Mouse (Mus musculus): ENCODE results near the gene Tpr. TPM values are rescaled to one million over a fixed set of nuclear protein-coding genes. Genes with fewer than 3 reads are reported as not detected.

Gene Tpr
- polyA plus RNA-seq (2012; fragmentation: generic; extraction: Trizol), result 10 to 100 TPM in 1 of 2 experiments, 1 to 10 TPM in 1; 4.5 to 28.1 TPM

GRCm38 (mm10) chr1:150392638-150393487 is at the start of gene Tpr, which contains the start of gene Odr4:
TSS of gene Tpr (plus strand) at chr1:150392838.
TSS of gene Odr4 (minus strand) at chr1:150393080.

GRCm38 (mm10) chr1:150466132-150466531 is 73.5 kb downstream of the Tpr start, which contains the start of gene Prg4:
TSS of gene Prg4 (minus strand) at chr1:150466165.

Other genes starting within 250 kb of the Tpr start
- gene Pdc, start 73.4 kb upstream of the Tpr start, polyA plus RNA-seq (2012; fragmentation: generic; extraction: Trizol), result not detected
- gene Odr4, start 242 bp downstream of the Tpr start, polyA plus RNA-seq (2012; fragmentation: generic; extraction: Trizol), result 1 to 10 TPM in 1 of 2 experiments, under 1 TPM in 1; 0.28 to 5.0 TPM
- under 1 TPM; 0.01 to 0.07 TPM for gene Prg4, start 73.3 kb downstream of the Tpr start, polyA plus RNA-seq (2012; fragmentation: generic; extraction: Trizol)